Mouse (Mus musculus): ENCODE results near the gene Spaca1.
"Not testable (repeated sequence)": the region's sequence is repeated elsewhere in the genome, so short reads cannot be mapped to it uniquely, and the experiment has no call there.

Spaca1 gene

GRCm38 (mm10) chr4:34049571-34050255 is at the start of gene Spaca1:
Gene Spaca1 (minus strand): TSS chr4:34050191.
- no peak for DNase-seq (ENCODE audit: low spot score in 2 of 2)

- DNase-seq (ENCODE audit: low spot score in 2 of 2): not testable (repeated sequence)
Observed at GRCm38 (mm10) chr4:34087286-34087685, 37.3 kb upstream of the Spaca1 start.

GRCm38 (mm10) chr4:34081064-34081463 is 31.1 kb upstream of the Spaca1 start:
- DNase-seq (ENCODE audit: low spot score in 2 of 2): no peak

GRCm38 (mm10) chr4:34069002-34069401 is 19.0 kb upstream of the Spaca1 start:
- no peak for DNase-seq (ENCODE audit: low spot score in 2 of 2)

- no peak for DNase-seq (ENCODE audit: low spot score in 2 of 2)
Observed at GRCm38 (mm10) chr4:34058320-34058719, 8.3 kb upstream of the Spaca1 start.

GRCm38 (mm10) chr4:34026771-34027170 is 23.2 kb downstream of the Spaca1 start:
- DNase-seq (ENCODE audit: low spot score in 2 of 2): no peak

GRCm38 (mm10) chr4:34021456-34021855 is 28.5 kb downstream of the Spaca1 start:
- no peak for DNase-seq (ENCODE audit: low spot score in 2 of 2)

- DNase-seq (ENCODE audit: low spot score in 2 of 2): no peak
Observed at GRCm38 (mm10) chr4:33996382-33996781, 53.6 kb downstream of the Spaca1 start.

GRCm38 (mm10) chr4:33992687-33993086 is 57.3 kb downstream of the Spaca1 start:
- no peak for DNase-seq (ENCODE audit: low spot score in 2 of 2)

- DNase-seq (ENCODE audit: low spot score in 2 of 2): no peak
Observed at GRCm38 (mm10) chr4:33988466-33989089, 61.4 kb downstream of the Spaca1 start.

All from urinary bladder, adult 18-20 months (tissue).